Mouse (Mus musculus): Measurements from ENCODE around the gene Gng4. TPM values are rescaled to one million over a fixed set of nuclear protein-coding genes. Genes with fewer than 3 reads are reported as not detected.

Gng4 gene
- total RNA-seq, 2 experiments from 2014 or later = 0.49 to 0.89 TPM

- no peak for DNase-seq (ENCODE audit: low spot score)
- intact Hi-C loops (cut with DNase I) = no loop called here
These were observed 24.7 kb downstream of the Gng4 start for GRCm38 (mm10) chr13:13808337-13809132.

- no peak for DNase-seq (ENCODE audit: low spot score)
These were observed 27.0 kb downstream of the Gng4 start for GRCm38 (mm10) chr13:13810885-13811284.

GRCm38 (mm10) chr13:13818696-13819095 is 34.8 kb downstream of the Gng4 start:
- intact Hi-C loops (cut with DNase I) = no loop called here
- no peak for DNase-seq (ENCODE audit: low spot score)

More at GRCm38 (mm10) chr13:13810885-13811284, 27.0 kb downstream of the Gng4 start:
- intact Hi-C loops (cut with DNase I) = no loop called here

DNA sequence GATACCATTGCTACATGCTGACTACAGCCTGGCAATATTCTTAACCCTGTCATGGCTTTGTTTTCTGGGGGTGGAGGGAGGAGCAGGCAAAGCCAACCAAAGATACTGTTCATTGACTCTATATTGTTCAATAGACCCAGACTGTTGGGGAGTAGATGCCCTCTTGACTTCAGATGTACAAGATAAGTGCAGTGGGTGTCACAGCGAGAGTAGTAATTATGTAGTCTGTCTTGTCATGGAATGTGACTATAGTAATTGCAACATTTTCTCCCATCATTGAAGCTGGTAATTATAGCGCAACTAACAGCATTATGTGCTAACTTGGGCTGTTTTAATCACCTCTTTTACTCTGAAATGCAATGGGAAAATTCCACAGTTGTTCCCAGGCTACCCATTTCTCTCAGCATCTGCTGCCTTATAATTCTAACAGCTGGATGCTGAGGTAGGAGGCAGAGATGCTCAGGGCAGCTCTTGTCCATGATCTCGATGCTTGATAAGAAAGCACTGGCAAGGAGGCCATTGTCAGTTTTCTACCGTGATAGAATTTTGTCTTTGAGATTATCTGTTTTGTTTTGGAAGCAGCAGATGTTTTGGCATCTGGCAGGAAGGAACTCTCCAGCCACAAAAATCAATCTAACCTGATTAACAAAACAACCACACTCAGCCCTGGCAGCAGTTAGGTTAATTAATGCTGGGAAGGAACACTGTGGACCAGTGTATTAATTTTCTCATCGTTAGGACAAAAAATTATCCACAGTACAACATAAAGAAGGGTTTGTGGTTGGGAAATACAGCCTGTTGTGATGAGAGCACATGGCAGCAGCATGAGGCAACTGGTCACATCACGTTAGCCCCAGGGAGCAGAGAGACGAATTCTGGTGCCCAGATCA is 36.6 kb downstream of the Gng4 start:
- no peak for DNase-seq (ENCODE audit: low spot score)
- intact Hi-C loops (cut with DNase I) = no loop called here

GRCm38 (mm10) chr13:13824946-13825345 is 41.1 kb downstream of the Gng4 start:
- DNase-seq (ENCODE audit: low spot score) = no peak
- intact Hi-C loops (cut with DNase I) = no loop called here

DNA sequence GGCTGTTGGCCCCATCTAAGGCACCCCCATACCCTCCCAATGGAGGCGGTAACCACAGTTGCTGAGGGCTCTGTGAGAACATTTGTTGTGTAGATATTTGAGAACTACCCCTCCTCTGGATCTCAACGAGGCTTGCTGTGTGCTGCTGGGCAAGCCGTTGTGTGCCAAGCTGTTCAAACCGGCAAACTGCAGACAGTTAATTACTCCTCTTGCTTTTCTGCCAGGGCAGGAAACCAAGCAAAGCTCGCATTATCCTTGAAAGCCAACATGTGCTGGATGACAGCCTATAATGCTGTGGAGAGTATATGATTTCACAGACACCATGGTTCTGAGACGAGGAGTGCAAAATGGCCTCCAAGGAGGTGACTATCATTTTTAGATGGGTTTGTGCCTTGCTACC is 42.7 kb downstream of the Gng4 start:
- no peak for DNase-seq (ENCODE audit: low spot score)
- intact Hi-C loops (cut with DNase I) = no loop called here

DNA sequence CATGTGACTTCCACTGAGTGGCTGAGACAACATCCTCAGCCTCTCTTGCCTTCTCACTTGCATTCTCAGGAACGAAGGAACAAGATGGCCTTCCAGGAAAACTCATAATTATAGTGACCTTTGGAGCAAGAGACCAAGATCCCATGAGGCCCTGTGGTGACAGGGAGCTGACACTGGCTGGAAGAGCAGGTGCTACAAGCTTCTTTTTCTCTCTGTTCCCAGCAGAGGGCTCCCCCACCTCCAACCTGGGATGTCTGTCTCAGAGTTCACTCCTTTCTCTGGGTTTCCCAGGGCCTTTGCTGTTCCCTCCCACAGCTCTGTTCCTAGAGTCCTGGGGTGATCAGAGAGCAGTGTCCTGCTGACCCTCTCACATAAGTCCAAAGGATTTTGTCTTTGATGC is 44.3 kb downstream of the Gng4 start:
- intact Hi-C loops (cut with DNase I) = no loop called here
- DNase-seq (ENCODE audit: low spot score) = no peak

- intact Hi-C loops (cut with DNase I) = no loop called here
- DNase-seq (ENCODE audit: low spot score) = no peak
These were observed 46.7 kb downstream of the Gng4 start for GRCm38 (mm10) chr13:13830469-13831074.

- DNase-seq (ENCODE audit: low spot score) = no peak
- intact Hi-C loops (cut with DNase I) = no loop called here
These were observed 51.3 kb downstream of the Gng4 start for GRCm38 (mm10) chr13:13835180-13835579.

DNA sequence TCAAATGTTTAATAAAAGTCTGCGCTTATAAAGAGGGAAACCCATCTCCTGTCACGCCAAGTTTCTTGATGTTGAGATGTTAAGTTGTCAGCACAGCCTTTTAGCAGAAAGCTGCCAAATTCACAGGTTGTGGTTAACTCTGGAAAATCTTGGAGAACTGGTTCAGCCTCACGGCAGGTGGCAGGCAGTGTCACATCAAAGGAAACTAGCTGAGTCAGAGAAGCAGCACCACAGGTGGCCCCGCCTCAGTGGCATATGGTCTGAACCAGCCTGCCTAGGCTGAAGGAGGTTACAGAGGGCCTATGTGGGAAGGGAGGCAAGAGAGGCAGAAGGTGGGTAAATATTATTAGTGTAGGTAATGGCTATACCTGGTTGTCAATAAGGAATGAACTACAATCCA is 61.2 kb downstream of the Gng4 start:
- intact Hi-C loops (cut with DNase I) = no loop called here
- no peak for DNase-seq (ENCODE audit: low spot score)

GRCm38 (mm10) chr13:13847075-13847599 is 63.3 kb downstream of the Gng4 start:
- intact Hi-C loops (cut with DNase I) = no loop called here
- no peak for DNase-seq (ENCODE audit: low spot score)

DNA sequence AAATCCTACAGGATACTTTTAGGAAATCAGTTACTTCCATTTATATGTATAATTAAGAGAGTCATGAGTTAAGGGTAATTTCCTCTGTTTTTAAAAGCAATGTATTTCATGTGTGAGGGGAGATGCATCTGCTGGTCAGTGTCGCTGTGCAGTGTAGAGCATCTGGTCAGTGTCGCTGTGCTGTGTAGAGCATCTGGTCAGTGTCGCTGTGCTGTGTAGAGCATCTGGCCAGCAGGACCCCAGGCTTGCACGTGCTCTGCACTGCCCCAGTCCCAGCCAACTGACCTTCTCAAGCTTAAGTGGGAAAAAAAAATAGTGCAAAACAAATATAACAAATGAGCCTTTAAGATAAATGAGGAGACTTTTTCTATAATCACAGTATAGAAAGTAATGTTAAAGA is 73.3 kb downstream of the Gng4 start:
- DNase-seq (ENCODE audit: low spot score) = no peak
- intact Hi-C loops (cut with DNase I) = no loop called here

- intact Hi-C loops (cut with DNase I) = no loop called here
These were observed 78.5 kb downstream of the Gng4 start for GRCm38 (mm10) chr13:13862346-13862745.

GRCm38 (mm10) chr13:13862941-13863340 is 79.1 kb downstream of the Gng4 start:
- intact Hi-C loops (cut with DNase I) = no loop called here
- DNase-seq (ENCODE audit: low spot score) = no peak

More at GRCm38 (mm10) chr13:13862346-13862745, 78.5 kb downstream of the Gng4 start:
- DNase-seq (ENCODE audit: low spot score) = no peak

- DNase-seq (ENCODE audit: low spot score) = no peak
- intact Hi-C loops (cut with DNase I) = loop anchor here (5.0 kb wide), 1 partner anchor 349 kb away; no protein-coding TSS in a partner anchor
These were observed 82.5 kb downstream of the Gng4 start for GRCm38 (mm10) chr13:13866339-13866738.

GRCm38 (mm10) chr13:13867078-13867759 is 83.4 kb downstream of the Gng4 start:
- intact Hi-C loops (cut with DNase I) = loop anchor here (5.0 kb wide), 1 partner anchor 350 kb away; no protein-coding TSS in a partner anchor
- DNase-seq (ENCODE audit: low spot score) = no peak

DNA sequence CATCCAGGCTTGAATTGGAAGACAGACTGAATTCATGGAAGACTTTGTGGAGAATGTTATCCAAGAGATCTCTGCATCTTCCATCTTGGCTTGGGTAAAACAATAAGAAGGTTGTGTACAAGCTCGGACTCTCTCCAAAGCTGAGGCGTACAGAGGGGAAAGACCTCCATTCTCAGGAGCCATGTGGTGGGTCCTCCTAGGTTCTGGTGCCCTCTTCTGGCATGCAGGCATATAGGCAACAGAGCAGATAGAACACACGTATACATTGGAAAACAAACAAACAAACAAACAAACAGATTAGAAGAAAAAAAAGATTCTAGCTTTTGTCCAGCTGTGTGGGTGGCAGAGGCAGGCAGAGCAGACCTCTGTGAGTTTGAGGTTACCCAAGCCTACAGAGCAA is 84.1 kb downstream of the Gng4 start:
- intact Hi-C loops (cut with DNase I) = loop anchor here (5.0 kb wide), 1 partner anchor 351 kb away; no protein-coding TSS in a partner anchor
- no peak for DNase-seq (ENCODE audit: low spot score)

Measured in heart, postnatal 25 days (tissue).